Mouse (Mus musculus) liver, embryonic 13.5 days (tissue): ENCODE measurements around the gene Wdr74. TPM values are rescaled to one million over a fixed set of nuclear protein-coding genes. Genes with fewer than 3 reads are reported as not detected.

Source experiments
- ATAC-seq: fragments of 200-750 bp; cut with Nextera tagmentation; 2 replicates; pipeline ENCODE4 v1.8.0; 2017; ENCODE audit warnings: low read depth, mild to moderate bottlenecking, moderate number of reproducible peaks, moderate library complexity
- DNase-seq: peaks from one replicate; pipeline ENCODE4 v3.0.0; 2022
- H3K27ac ChIP-seq: fragments of 300-500 bp; sonication (generic); 2 replicates; pipeline ENCODE4 v1.5.1; 2015; ENCODE audit warnings: moderate library complexity, mild to moderate bottlenecking, inconsistent platforms
- H3K27me3 ChIP-seq: fragments of 300-500 bp; sonication (generic); 2 replicates; pipeline ENCODE4 v1.6.1; 2015; ENCODE audit warnings: mild to moderate bottlenecking, inconsistent platforms
- H3K36me3 ChIP-seq: fragments of 300-500 bp; sonication (generic); 2 replicates; pipeline ENCODE4 v1.6.1; 2015; ENCODE audit warnings: mild to moderate bottlenecking, inconsistent platforms
- H3K4me1 ChIP-seq: fragments of 300-500 bp; sonication (generic); replicated peaks from 2 replicates; pipeline ENCODE4 v1.6.1; 2015; ENCODE audit warnings: inconsistent platforms
- H3K4me2 ChIP-seq: fragments of 300-500 bp; sonication (generic); 2 replicates; pipeline ENCODE4 v1.6.1; 2015; ENCODE audit warnings: inconsistent platforms, mild to moderate bottlenecking, moderate library complexity
- H3K4me3 ChIP-seq: fragments of 300-500 bp; sonication (generic); replicated peaks from 2 replicates; pipeline ENCODE4 v1.5.1; 2015; ENCODE audit warnings: mild to moderate bottlenecking, inconsistent platforms
- H3K9ac ChIP-seq: fragments of 300-500 bp; sonication (generic); 2 replicates; pipeline ENCODE4 v1.6.1; 2015; ENCODE audit warnings: mild to moderate bottlenecking, inconsistent platforms
- H3K9me3 ChIP-seq: fragments of 300-500 bp; sonication (generic); replicated peaks from 2 replicates; pipeline ENCODE4 v1.6.1; 2016; ENCODE audit warnings: inconsistent platforms
- WGBS: fragments of 180-500 bp; shearing (Covaris S2); methylation state at CpG from one replicate; pipeline ENCODE4 v1.1.7; 2015; ENCODE audit not compliant: insufficient replicate concordance; 5-methylcytosine and 5-hydroxymethylcytosine counted together
- polyA plus RNA-seq: library from polyadenylated mRNA; unstranded; fragments of >200 nt; fragmentation: Nextera tagmentation; extraction: Ambion mirVana; gene quantifications from 2 replicates; pipeline ENCODE4 v1.2.1, GENCODE M21; 2015

Wdr74 gene
- polyA plus RNA-seq, 1 experiment from 2014 or later, result 80.8 TPM

- peaks cover 57% of the 10 kb centered on the region for H3K36me3 ChIP-seq
- 27% methylated on average over 3 of the region's 3 CpGs for WGBS
Measured at GRCm38 (mm10) chr19:8755652-8756051, 20.0 kb downstream of the Wdr74 start.

GRCm38 (mm10) chr19:8756635-8757387, 21.2 kb downstream of the Wdr74 start, which contains the start of gene Nxf1:
Gene Nxf1, plus strand, starts transcription at chr19:8757073.
- peaks cover 54% of the 10 kb centered on the region for H3K36me3 ChIP-seq
- peaks cover 40% of the 10 kb centered on the region for H3K4me1 ChIP-seq
- H3K9me3 ChIP-seq, result no peaks in the 10 kb centered on the region
- H3K9ac ChIP-seq, result peak within 1 kb of the TSS; percentile 98
- under 1% methylated on average over 74 of the region's 75 CpGs for WGBS
- H3K4me3 ChIP-seq, result peak within 1 kb of the TSS; percentile 96
- peak; percentile 92 for ATAC-seq
- no peaks in the 10 kb centered on the region for H3K27me3 ChIP-seq
- peak within 1 kb of the TSS; percentile 76 for H3K4me2 ChIP-seq
- peak within 1 kb of the TSS; percentile 93 for H3K27ac ChIP-seq
- DNase-seq, result peak; percentile 86

More at GRCm38 (mm10) chr19:8755652-8756051, 20.0 kb downstream of the Wdr74 start:
- Histone ChIP-seq H3K4me2 (peak overlapping the region; percentile 76), H3K27ac (peak overlapping the region; percentile 90), H3K27me3 (no peaks in the 10 kb centered on the region), H3K4me3 (peak overlapping the region; percentile 96), H3K4me1 (peaks cover 37% of the 10 kb centered on the region), H3K9ac (peak overlapping the region; percentile 98), H3K9me3 (no peaks in the 10 kb centered on the region)
- DNase-seq, result no peak
- ATAC-seq, result no peak

- ATAC-seq (no peak), DNase-seq (no peak)
- H3K9ac ChIP-seq, result peak overlapping the region; percentile 98
- peaks cover 54% of the 10 kb centered on the region for H3K36me3 ChIP-seq
- peaks cover 40% of the 10 kb centered on the region for H3K4me1 ChIP-seq
- H3K9me3 ChIP-seq, result no peaks in the 10 kb centered on the region
- WGBS, result 4% methylated on average over 14 of the region's 14 CpGs
- peak overlapping the region; percentile 96 for H3K4me3 ChIP-seq
- H3K4me2 ChIP-seq, result peak overlapping the region; percentile 76
- H3K27me3 ChIP-seq, result no peaks in the 10 kb centered on the region
- H3K27ac ChIP-seq, result peak overlapping the region; percentile 93
Measured at GRCm38 (mm10) chr19:8757471-8757998, 21.9 kb downstream of the Wdr74 start.

- peaks cover 40% of the 10 kb centered on the region for H3K4me1 ChIP-seq
- ATAC-seq, result no peak
- H3K27me3 ChIP-seq, result no peaks in the 10 kb centered on the region
- DNase-seq, result no peak
- WGBS, result 31% methylated on average over 2 of the region's 2 CpGs
- peak overlapping the region; percentile 98 for H3K9ac ChIP-seq
- H3K4me3 ChIP-seq, result peak overlapping the region; percentile 96
- H3K9me3 ChIP-seq, result no peaks in the 10 kb centered on the region
- H3K4me2 ChIP-seq, result peak overlapping the region; percentile 76
- H3K27ac ChIP-seq, result peak overlapping the region; percentile 51; the same call in 1 of the 2 replicates
- H3K36me3 ChIP-seq, result peaks cover 54% of the 10 kb centered on the region
Measured at GRCm38 (mm10) chr19:8758899-8759298, 23.3 kb downstream of the Wdr74 start.

- Histone ChIP-seq H3K36me3 (peaks cover 56% of the 10 kb centered on the region), H3K27ac (no peak overlapping the region), H3K4me2 (no peak overlapping the region), H3K9ac (no peak overlapping the region), H3K4me1 (peaks cover 30% of the 10 kb centered on the region), H3K4me3 (no peak overlapping the region), H3K9me3 (0 out of 2 replicates have a peak, but pooled peaks cover 3% of the 10 kb centered on the region), H3K27me3 (no peaks in the 10 kb centered on the region)
- no peak for ATAC-seq
- DNase-seq, result no peak
- 71% methylated on average over 2 of the region's 2 CpGs for WGBS
Measured at GRCm38 (mm10) chr19:8760757-8761156, 25.1 kb downstream of the Wdr74 start.

- WGBS, result 74% methylated on average over 4 of the region's 4 CpGs
- H3K27me3 ChIP-seq, result no peaks in the 10 kb centered on the region
- DNase-seq, result no peak
- no peak overlapping the region for H3K9ac ChIP-seq
- no peak overlapping the region for H3K4me2 ChIP-seq
- no peak overlapping the region; the same call in 1 of the 2 replicates for H3K27ac ChIP-seq
- H3K4me3 ChIP-seq, result no peak overlapping the region
- no peak for ATAC-seq
- 0 out of 2 replicates have a peak, but pooled peaks cover 4% of the 10 kb centered on the region for H3K9me3 ChIP-seq
- peaks cover 80% of the 10 kb centered on the region for H3K36me3 ChIP-seq
- H3K4me1 ChIP-seq, result peaks cover 18% of the 10 kb centered on the region
Measured at GRCm38 (mm10) chr19:8763276-8763675, 27.6 kb downstream of the Wdr74 start.

- H3K27me3 ChIP-seq, result no peaks in the 10 kb centered on the region
- no peak for DNase-seq
- H3K4me3 ChIP-seq, result no peak overlapping the region
- H3K4me2 ChIP-seq, result no peak overlapping the region
- H3K4me1 ChIP-seq, result peaks cover 9% of the 10 kb centered on the region
- no peak for ATAC-seq
- H3K27ac ChIP-seq, result no peak overlapping the region
- peaks cover 95% of the 10 kb centered on the region for H3K36me3 ChIP-seq
- H3K9me3 ChIP-seq, result 0 out of 2 replicates have a peak, but pooled peaks cover 4% of the 10 kb centered on the region
- 89% methylated on average over 9 of the region's 9 CpGs for WGBS
- no peak overlapping the region for H3K9ac ChIP-seq
Measured at GRCm38 (mm10) chr19:8765562-8765961, 29.9 kb downstream of the Wdr74 start.

GRCm38 (mm10) chr19:8770567-8771270, 35.1 kb downstream of the Wdr74 start, which contains the start of gene Tmem223:
Gene Tmem223, plus strand, starts transcription at chr19:8770996.
- H3K27ac ChIP-seq, result peak within 1 kb of the TSS; percentile 99
- H3K4me3 ChIP-seq, result peak within 1 kb of the TSS; percentile 85
- peaks cover 46% of the 10 kb centered on the region for H3K4me1 ChIP-seq
- peak within 1 kb of the TSS; percentile 99 for H3K4me2 ChIP-seq
- H3K27me3 ChIP-seq, result no peaks in the 10 kb centered on the region
- H3K9ac ChIP-seq, result peak within 1 kb of the TSS; percentile 93
- H3K9me3 ChIP-seq, result 0 out of 2 replicates have a peak, but pooled peaks cover 1% of the 10 kb centered on the region
- peaks cover 75% of the 10 kb centered on the region for H3K36me3 ChIP-seq
- WGBS, result 14% methylated on average over 29 of the region's 29 CpGs
- DNase-seq (peak; percentile 61), ATAC-seq (no peak)

GRCm38 (mm10) chr19:8772996-8773395, 37.4 kb downstream of the Wdr74 start:
- ATAC-seq, result peak; percentile 65
- 19% methylated on average over 5 of the region's 5 CpGs for WGBS
- H3K9ac ChIP-seq, result peak overlapping the region; percentile 98
- no peaks in the 10 kb centered on the region for H3K9me3 ChIP-seq
- H3K4me2 ChIP-seq, result peak overlapping the region; percentile 99
- H3K4me1 ChIP-seq, result peaks cover 57% of the 10 kb centered on the region
- DNase-seq, result peak; percentile 53
- peak overlapping the region; percentile 87 for H3K4me3 ChIP-seq
- peak overlapping the region; percentile 99 for H3K27ac ChIP-seq
- no peaks in the 10 kb centered on the region for H3K27me3 ChIP-seq
- peaks cover 57% of the 10 kb centered on the region for H3K36me3 ChIP-seq

- H3K4me2 ChIP-seq, result peak overlapping the region; percentile 99
- H3K27ac ChIP-seq, result peak overlapping the region; percentile 99
- H3K27me3 ChIP-seq, result no peaks in the 10 kb centered on the region
- H3K4me1 ChIP-seq, result peaks cover 57% of the 10 kb centered on the region
- DNase-seq (no peak), ATAC-seq (no peak)
- peaks cover 57% of the 10 kb centered on the region for H3K36me3 ChIP-seq
- H3K9me3 ChIP-seq, result no peaks in the 10 kb centered on the region
- peak overlapping the region; percentile 98 for H3K9ac ChIP-seq
- WGBS, result 15% methylated on average over 6 of the region's 6 CpGs
- H3K4me3 ChIP-seq, result peak overlapping the region; percentile 87
Measured at GRCm38 (mm10) chr19:8773409-8773808, 37.8 kb downstream of the Wdr74 start.
